Mouse (Mus musculus): ENCODE results near the gene Tmem91. TPM values are rescaled to one million over a fixed set of nuclear protein-coding genes. Genes with fewer than 3 reads are reported as not detected.

Gene Tmem91
- polyA plus RNA-seq, 1 experiment, result 0.37 TPM

GRCm38 (mm10) chr7:25620751-25621150 lies 54.2 kb downstream of the Tmem91 start:
- no peak for TF ChIP-seq CTCF (IDR thresholded peaks at IDR 0.05; ENCODE audit: insufficient read depth, low read length)
- TF ChIP-seq POLR2A (IDR thresholded peaks at IDR 0.05; ENCODE audit: borderline replicate concordance, extremely low read depth, low read depth, low read length), result no peak
- no peak for DNase-seq
- 89% methylated on average over 11 of the region's 11 CpGs for WGBS

GRCm38 (mm10) chr7:25620101-25620500 lies 54.9 kb downstream of the Tmem91 start:
- DNase-seq, result no peak
- Histone ChIP-seq H3K4me3 (replicated peaks; ENCODE audit: extremely low read depth, low read depth, low read length) (no peak overlapping the region), H3K4me1 (ENCODE audit: control insufficient read depth, insufficient read depth, low read length) (no peaks in the 10 kb centered on the region)
- WGBS, result 94% methylated on average over 5 of the region's 5 CpGs
- TF ChIP-seq CTCF (IDR thresholded peaks at IDR 0.05; ENCODE audit: insufficient read depth, low read length) (no peak), POLR2A (IDR thresholded peaks at IDR 0.05; ENCODE audit: borderline replicate concordance, extremely low read depth, low read depth, low read length) (no peak)

More at GRCm38 (mm10) chr7:25620751-25621150, 54.2 kb downstream of the Tmem91 start:
- Histone ChIP-seq H3K4me3 (replicated peaks; ENCODE audit: extremely low read depth, low read depth, low read length) (no peak overlapping the region), H3K4me1 (ENCODE audit: control insufficient read depth, insufficient read depth, low read length) (no peaks in the 10 kb centered on the region)

DNA sequence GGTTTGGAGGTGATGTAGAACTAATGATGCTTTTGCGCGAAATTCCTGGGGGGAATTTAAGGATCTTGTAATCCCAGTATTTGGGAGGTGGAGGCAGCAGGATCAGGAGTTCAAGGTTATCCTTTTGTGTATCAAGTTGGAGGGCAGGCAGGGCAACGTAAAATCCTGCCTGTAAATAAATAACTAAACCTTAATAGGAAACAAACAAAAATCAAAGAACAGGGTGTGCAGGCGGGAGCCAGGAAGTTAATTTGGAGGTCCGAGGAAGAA lies 55.3 kb downstream of the Tmem91 start:
- peak overlapping the region; percentile 48 for H3K4me3 ChIP-seq (replicated peaks; ENCODE audit: extremely low read depth, low read depth, low read length)
- no peak for TF ChIP-seq CTCF (IDR thresholded peaks at IDR 0.05; ENCODE audit: insufficient read depth, low read length)
- TF ChIP-seq POLR2A (IDR thresholded peaks at IDR 0.05; ENCODE audit: borderline replicate concordance, extremely low read depth, low read depth, low read length), result no peak
- no peaks in the 10 kb centered on the region for H3K4me1 ChIP-seq (ENCODE audit: control insufficient read depth, insufficient read depth, low read length)
- WGBS, result 18% methylated on average over 5 of the region's 5 CpGs
- DNase-seq, result no peak

Other genes with a start within 250 kb of the Tmem91 start
- 30.9 and 38.6 TPM in 2 replicates for gene Ceacam1, start 197.6 kb downstream of the Tmem91 start, polyA plus RNA-seq (2012; rRNA removed)
- 0.04 TPM in 1 of 2 replicates, not detected in the other for gene Ceacam2, start 135.3 kb downstream of the Tmem91 start, polyA plus RNA-seq (2012; rRNA removed)
- not detected in 2 replicates for gene Erich4, start 59.3 kb downstream of the Tmem91 start, polyA plus RNA-seq (2012; rRNA removed)
- gene Dmac2, start 55.8 kb downstream of the Tmem91 start, polyA plus RNA-seq (2012; rRNA removed), result 36.3 and 40.9 TPM in 2 replicates
- gene B3gnt8, start 48.5 kb downstream of the Tmem91 start, polyA plus RNA-seq (2012; rRNA removed), result 15.5 and 15.8 TPM in 2 replicates
- gene Bckdha, start 16.2 kb downstream of the Tmem91 start, polyA plus RNA-seq (2012; rRNA removed), result 140 and 143 TPM in 2 replicates
- 53.1 and 60.8 TPM in 2 replicates for gene Exosc5, start 16.0 kb downstream of the Tmem91 start, polyA plus RNA-seq (2012; rRNA removed)
- gene B9d2, start 5.6 kb upstream of the Tmem91 start, polyA plus RNA-seq (2012; rRNA removed), result 51.7 and 53.4 TPM in 2 replicates
- gene Tgfb1, start 11.8 kb upstream of the Tmem91 start, polyA plus RNA-seq (2012; rRNA removed), result 68.3 and 71.1 TPM in 2 replicates
- gene Ccdc97, start 43.9 kb upstream of the Tmem91 start, polyA plus RNA-seq (2012; rRNA removed), result 60.0 and 69.2 TPM in 2 replicates
- gene Hnrnpul1, start 79.6 kb upstream of the Tmem91 start, polyA plus RNA-seq (2012; rRNA removed), result 43.8 and 49.9 TPM in 2 replicates
- 91.8 and 92.0 TPM in 2 replicates for gene Axl, start 113.5 kb upstream of the Tmem91 start, polyA plus RNA-seq (2012; rRNA removed)
- gene Cyp2s1, start 141.7 kb upstream of the Tmem91 start, polyA plus RNA-seq (2012; rRNA removed), result 116 and 135 TPM in 2 replicates
- 120 and 161 TPM in 2 replicates for gene Cyp2b10, start 222.5 kb upstream of the Tmem91 start, polyA plus RNA-seq (2012; rRNA removed)

Data from lung, adult 2 months (tissue).